ENCODE assay signal across 8 mouse cellular contexts in the genomic region with DNA sequence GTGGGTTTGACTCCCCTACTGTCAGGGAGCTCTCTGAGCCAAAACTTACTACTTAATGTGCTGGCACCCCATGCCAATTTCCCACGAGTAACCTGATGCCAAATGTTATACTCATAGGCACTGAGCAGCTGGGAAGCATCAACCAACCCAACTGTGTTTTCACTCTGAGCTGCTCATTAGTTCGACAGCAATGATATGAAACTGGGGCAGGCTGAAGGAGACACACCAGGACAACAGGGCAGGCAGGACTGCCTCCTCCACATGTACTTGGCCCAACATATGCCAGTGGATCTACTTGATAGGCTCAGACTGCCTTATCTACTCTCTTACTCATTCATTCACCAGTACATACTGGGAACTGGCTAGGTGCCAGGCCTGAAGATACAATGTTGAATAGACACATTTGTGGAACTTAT. TPM values are rescaled to one million over a fixed set of nuclear protein-coding genes. Genes with fewer than 3 reads are reported as not detected.
A peak's percentile ranks its signal among the peaks of the same experiment; 100 is the strongest.
DNase-seq lines count a peak whose midpoint lies in the region; ATAC-seq and TF ChIP-seq lines count a peak whose summit lies in the region.
"Had no signal": no experiment of that assay in that cellular context is flagged by ENCODE, and none has a peak within 500 bp of the region (broad histone marks: within the 10 kb centered on the region; RNA-seq: fewer than 3 reads in every experiment).

No protein-coding gene starts in this region.

- H3K4me1 ChIP-seq in heart, embryonic 16.5 days (ENCODE audit: control insufficient read depth, insufficient read depth, low read length): peaks cover 12% of the 10 kb centered on the region
- H3K4me1 ChIP-seq in heart, adult 2 months (ENCODE audit: control insufficient read depth, insufficient read depth, low read length): no peaks in the 10 kb centered on the region; the same call in 1 of the 2 replicates
- H3K4me1 ChIP-seq in hindbrain, embryonic 13.5 days (replicated peaks): no peaks in the 10 kb centered on the region

- H3K9ac ChIP-seq in heart, embryonic 16.5 days (ENCODE audit: low read length): no peak overlapping the region
- no peak overlapping the region for H3K9ac ChIP-seq in heart, adult 2 months (ENCODE audit: low read depth, low read length)
- H3K9ac ChIP-seq in hindbrain, embryonic 13.5 days: no peak overlapping the region

- intact Hi-C loops in heart, adult 2 months (cut with DNase I): no loop called here
- intact Hi-C loops in gastrocnemius, adult 2 months (cut with DNase I): no loop called here

- 33% methylated on average over 2 of the region's 2 CpGs for WGBS in heart, embryonic 16.5 days
- 35% methylated on average over 2 of the region's 2 CpGs for WGBS in heart, adult 2 months
- WGBS in hindbrain, embryonic 13.5 days: 79% methylated on average over 2 of the region's 2 CpGs

- no peak for TF ChIP-seq POLR2A in heart, adult 2 months (IDR thresholded peaks at IDR 0.05; ENCODE audit: insufficient read depth, low read depth, low read length)
- TF ChIP-seq POLR2A in brain, embryonic 14.5 days (IDR thresholded peaks at IDR 0.05; ENCODE audit: borderline replicate concordance, extremely low read depth, insufficient read depth, insufficient read length, poor library complexity, severe bottlenecking): no peak

- H3K4me2 ChIP-seq in heart, embryonic 16.5 days (ENCODE audit: low read depth, low read length): no peak overlapping the region
- no peak overlapping the region for H3K4me2 ChIP-seq in hindbrain, embryonic 13.5 days

- no peak for TF ChIP-seq EP300 in heart, adult 2 months (IDR thresholded peaks at IDR 0.05; ENCODE audit: insufficient read depth, low read depth, low read length)

- H3K4me3 ChIP-seq in heart, embryonic 16.5 days (ENCODE audit: low read length): no peak overlapping the region
- H3K4me3 ChIP-seq in heart, adult 2 months: no peak overlapping the region
- no peak overlapping the region for H3K4me3 ChIP-seq in gastrocnemius, adult 2 months
- H3K4me3 ChIP-seq in hindbrain, embryonic 13.5 days: no peak overlapping the region

- peaks cover 46% of the 10 kb centered on the region for H3K36me3 ChIP-seq in heart, embryonic 16.5 days (ENCODE audit: control insufficient read depth, insufficient read depth)
- H3K36me3 ChIP-seq in heart, adult 2 months (ENCODE audit: control insufficient read depth, insufficient read depth, low read length): peaks cover 2% of the 10 kb centered on the region; the same call in 1 of the 2 replicates
- peaks cover 99% of the 10 kb centered on the region for H3K36me3 ChIP-seq in hindbrain, embryonic 13.5 days

- H3K79me2 ChIP-seq in heart, adult 2 months (replicated peaks; ENCODE audit: control insufficient read depth, insufficient read depth, low read length): no peaks in the 10 kb centered on the region

- no peak for TF ChIP-seq CTCF in heart, adult 2 months (IDR thresholded peaks at IDR 0.05)
- TF ChIP-seq CTCF in brain, embryonic 14.5 days (IDR thresholded peaks at IDR 0.05; ENCODE audit: borderline replicate concordance, extremely low read depth, insufficient read depth, insufficient read length): no peak
- no peak for TF ChIP-seq CTCF in gastrocnemius, adult 2 months (IDR thresholded peaks at IDR 0.05)

- peak overlapping the region; percentile 24; the same call in 1 of the 2 replicates for H3K27ac ChIP-seq in heart, embryonic 16.5 days (ENCODE audit: low read length)
- no peak overlapping the region for H3K27ac ChIP-seq in heart, adult 2 months
- no peak overlapping the region for H3K27ac ChIP-seq in gastrocnemius, adult 2 months
- H3K27ac ChIP-seq in hindbrain, embryonic 13.5 days: no peak overlapping the region
- H3K27ac ChIP-seq: macrophage had no signal

- no peaks in the 10 kb centered on the region for H3K9me3 ChIP-seq in heart, embryonic 16.5 days (replicated peaks; ENCODE audit: control insufficient read depth, low read length)
- H3K9me3 ChIP-seq in hindbrain, embryonic 13.5 days: no peaks in the 10 kb centered on the region

- peak; percentile 70 for ATAC-seq in heart, embryonic 16.5 days (replicated peaks; ENCODE audit: extremely low read depth, insufficient read depth, low FRiP score)
- no peak for ATAC-seq in hindbrain, embryonic 13.5 days (ENCODE audit: low FRiP score)

- no peak for DNase-seq in heart, adult 2 months
- peak; percentile 77 for DNase-seq in MEL-GATA-1-ER (ENCODE audit: extremely low read depth, low read depth)
- DNase-seq in brain, embryonic 14.5 days (ENCODE audit: low read depth): peak; percentile 78
- DNase-seq in layer of hippocampus, postnatal 14 days (ENCODE audit: low spot score in 2 of 2): peak; percentile 69 to 80
- DNase-seq in gastrocnemius, adult 2 months: no peak

- H3K27me3 ChIP-seq in heart, embryonic 16.5 days (ENCODE audit: control insufficient read depth, insufficient read depth, low read length): no peaks in the 10 kb centered on the region
- no peaks in the 10 kb centered on the region for H3K27me3 ChIP-seq in heart, adult 2 months (ENCODE audit: control insufficient read depth, insufficient read depth, low read length)
- no peaks in the 10 kb centered on the region for H3K27me3 ChIP-seq in hindbrain, embryonic 13.5 days

RNA-seq across cellular contexts. Expression of a gene that starts 25.1 kb away (rescaled TPM):
- polyA plus RNA-seq in heart, embryonic 16.5 days (2015; fragmentation: Nextera tagmentation; extraction: Ambion mirVana): 63.0 and 65.4 TPM in 2 replicates
- total RNA-seq in heart, adult 2 months (2021): 10 to 100 TPM; 43.3 to 51.8 TPM
- polyA plus RNA-seq in heart, adult 2 months (2012; rRNA removed): 34.5 and 48.7 TPM in 2 replicates
- 52.8 and 67.5 TPM in 2 replicates for polyA plus RNA-seq in brain, embryonic 14.5 days (2012; rRNA removed)
- total RNA-seq in layer of hippocampus, postnatal 14 days (2021): 10 to 100 TPM; 93.0 to 93.3 TPM
- 10 to 100 TPM; 30.6 to 41.1 TPM for total RNA-seq in gastrocnemius, adult 2 months (2021)
- 77.2 and 79.3 TPM in 2 replicates for polyA plus RNA-seq in hindbrain, embryonic 13.5 days (2015; fragmentation: Nextera tagmentation; extraction: Ambion mirVana)

RNA-seq across cellular contexts. Expression of a gene that starts 39.1 kb away (rescaled TPM):
- polyA plus RNA-seq in heart, embryonic 16.5 days (2015; fragmentation: Nextera tagmentation; extraction: Ambion mirVana): 6.5 and 7.5 TPM in 2 replicates
- 1 to 10 TPM in 1 of 2 experiments, under 1 TPM in 1; 0.94 to 1.2 TPM for total RNA-seq in heart, adult 2 months (2021)
- polyA plus RNA-seq in heart, adult 2 months (2012; rRNA removed): 2.1 and 3.0 TPM in 2 replicates
- 32.2 and 33.5 TPM in 2 replicates for polyA plus RNA-seq in brain, embryonic 14.5 days (2012; rRNA removed)
- total RNA-seq in layer of hippocampus, postnatal 14 days (2021): 10 to 100 TPM; 25.7 to 26.1 TPM
- total RNA-seq in gastrocnemius, adult 2 months (2021): under 1 TPM; 0.38 to 0.59 TPM
- 25.7 and 28.6 TPM in 2 replicates for polyA plus RNA-seq in hindbrain, embryonic 13.5 days (2015; fragmentation: Nextera tagmentation; extraction: Ambion mirVana)

RNA-seq across cellular contexts. Expression of a gene that starts 55.0 kb away (rescaled TPM):
- 9.8 and 10.3 TPM in 2 replicates for polyA plus RNA-seq in heart, embryonic 16.5 days (2015; fragmentation: Nextera tagmentation; extraction: Ambion mirVana)
- 1 to 10 TPM; 3.5 to 4.1 TPM for total RNA-seq in heart, adult 2 months (2021)
- polyA plus RNA-seq in heart, adult 2 months (2012; rRNA removed): 3.0 and 4.7 TPM in 2 replicates
- 8.7 and 14.5 TPM in 2 replicates for polyA plus RNA-seq in brain, embryonic 14.5 days (2012; rRNA removed)
- 1 to 10 TPM; 4.5 to 5.3 TPM for total RNA-seq in layer of hippocampus, postnatal 14 days (2021)
- 1 to 10 TPM; 2.5 to 2.8 TPM for total RNA-seq in gastrocnemius, adult 2 months (2021)
- polyA plus RNA-seq in hindbrain, embryonic 13.5 days (2015; fragmentation: Nextera tagmentation; extraction: Ambion mirVana): 7.2 and 8.1 TPM in 2 replicates

RNA-seq across cellular contexts. Expression of a gene that starts 55.1 kb away (rescaled TPM):
- 3.7 and 4.0 TPM in 2 replicates for polyA plus RNA-seq in heart, embryonic 16.5 days (2015; fragmentation: Nextera tagmentation; extraction: Ambion mirVana)
- 10 to 100 TPM; 12.6 to 13.3 TPM for total RNA-seq in heart, adult 2 months (2021)
- 12.1 and 17.7 TPM in 2 replicates for polyA plus RNA-seq in heart, adult 2 months (2012; rRNA removed)
- polyA plus RNA-seq in brain, embryonic 14.5 days (2012; rRNA removed): 26.4 and 27.1 TPM in 2 replicates
- total RNA-seq in layer of hippocampus, postnatal 14 days (2021): 10 to 100 TPM; 16.0 to 18.0 TPM
- 10 to 100 TPM in 1 of 2 experiments, 1 to 10 TPM in 1; 7.6 to 13.2 TPM for total RNA-seq in gastrocnemius, adult 2 months (2021)
- polyA plus RNA-seq in hindbrain, embryonic 13.5 days (2015; fragmentation: Nextera tagmentation; extraction: Ambion mirVana): 5.5 and 6.3 TPM in 2 replicates

Comparison
In these comparisons a context has a peak if more than half of its experiments do, and no peak if none do; other contexts are left out.
1. DNase-seq: peak in MEL-GATA-1-ER (single experiment), brain, embryonic 14.5 days (single experiment) and layer of hippocampus, postnatal 14 days (2 of 2); none in heart, adult 2 months (0 of 2) and gastrocnemius, adult 2 months (single experiment).